Mouse (Mus musculus): ENCODE results near the gene Desi1. TPM values are rescaled to one million over a fixed set of nuclear protein-coding genes. Genes with fewer than 3 reads are reported as not detected.
A peak's percentile ranks its signal among the peaks of the same experiment; 100 is the strongest.

Desi1 gene
- polyA plus RNA-seq, 1 experiment from 2014 or later: 26.9 TPM

DNA sequence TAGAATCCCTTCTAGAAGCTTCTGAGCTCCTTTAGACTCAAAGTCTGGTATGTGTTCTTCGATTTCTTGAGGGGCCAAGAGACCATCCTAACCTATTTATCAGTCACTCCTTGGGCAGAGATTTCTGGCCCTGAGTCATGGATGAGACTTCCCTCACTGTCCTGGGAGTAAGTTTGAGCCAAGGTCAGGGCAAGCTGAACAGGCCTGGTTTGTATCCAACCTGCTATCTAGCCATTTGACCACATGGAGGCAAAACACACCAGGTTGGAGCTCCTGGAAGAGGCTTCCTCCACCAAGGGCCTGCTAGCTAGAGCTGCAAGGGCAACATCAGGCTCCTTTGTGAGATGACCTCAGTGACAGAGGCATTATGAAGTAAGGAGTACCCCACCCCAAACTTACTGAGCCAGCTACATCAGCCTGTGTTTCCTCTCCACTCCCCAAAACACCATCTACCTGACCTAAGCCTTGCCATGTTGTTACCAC, 25.1 kb upstream of the Desi1 start, which contains the start of gene 4930407I10Rik:
Gene 4930407I10Rik (plus strand): TSS at position 433 of the 483 bp plus-strand sequence.
- Histone ChIP-seq H3K9me3 (replicated peaks; ENCODE audit: control insufficient read depth, low read length) (no peaks in the 10 kb centered on the region), H3K27ac (replicated peaks; ENCODE audit: low read depth, low read length) (no peak within 1 kb of the TSS), H3K36me3 (replicated peaks; ENCODE audit: control insufficient read depth, insufficient read depth, low read depth, low read length) (no peaks in the 10 kb centered on the region), H3K4me1 (ENCODE audit: control insufficient read depth, insufficient read depth, low read length) (no peaks in the 10 kb centered on the region), H3K4me3 (ENCODE audit: low read depth, low read length) (no peak within 1 kb of the TSS), H3K9ac (replicated peaks; ENCODE audit: low read length) (no peak within 1 kb of the TSS), H3K4me2 (ENCODE audit: low read depth, low read length) (no peak within 1 kb of the TSS), H3K27me3 (ENCODE audit: control insufficient read depth, insufficient read depth, low read length) (no peaks in the 10 kb centered on the region)
- ATAC-seq (replicated peaks; ENCODE audit: insufficient number of reproducible peaks, low FRiP score, low TSS enrichment, low read depth): no peak
- WGBS: 77% methylated on average over 1 of the region's 1 CpGs
- no peak for DNase-seq (ENCODE audit: low spot score)

GRCm38 (mm10) chr15:82052544-82052943, 18.9 kb upstream of the Desi1 start:
- H3K4me1 ChIP-seq (ENCODE audit: control insufficient read depth, insufficient read depth, low read length): no peaks in the 10 kb centered on the region
- no peaks in the 10 kb centered on the region for H3K27me3 ChIP-seq (ENCODE audit: control insufficient read depth, insufficient read depth, low read length)
- H3K27ac ChIP-seq (replicated peaks; ENCODE audit: low read depth, low read length): no peak overlapping the region
- no peak overlapping the region for H3K4me3 ChIP-seq (ENCODE audit: low read depth, low read length)
- WGBS: 62% methylated on average over 5 of the region's 5 CpGs
- H3K36me3 ChIP-seq (replicated peaks; ENCODE audit: control insufficient read depth, insufficient read depth, low read depth, low read length): no peaks in the 10 kb centered on the region
- H3K4me2 ChIP-seq (ENCODE audit: low read depth, low read length): no peak overlapping the region
- ATAC-seq (replicated peaks; ENCODE audit: insufficient number of reproducible peaks, low FRiP score, low TSS enrichment, low read depth) (no peak), DNase-seq (ENCODE audit: low spot score) (no peak)
- H3K9ac ChIP-seq (replicated peaks; ENCODE audit: low read length): no peak overlapping the region
- H3K9me3 ChIP-seq (replicated peaks; ENCODE audit: control insufficient read depth, low read length): no peaks in the 10 kb centered on the region

DNA sequence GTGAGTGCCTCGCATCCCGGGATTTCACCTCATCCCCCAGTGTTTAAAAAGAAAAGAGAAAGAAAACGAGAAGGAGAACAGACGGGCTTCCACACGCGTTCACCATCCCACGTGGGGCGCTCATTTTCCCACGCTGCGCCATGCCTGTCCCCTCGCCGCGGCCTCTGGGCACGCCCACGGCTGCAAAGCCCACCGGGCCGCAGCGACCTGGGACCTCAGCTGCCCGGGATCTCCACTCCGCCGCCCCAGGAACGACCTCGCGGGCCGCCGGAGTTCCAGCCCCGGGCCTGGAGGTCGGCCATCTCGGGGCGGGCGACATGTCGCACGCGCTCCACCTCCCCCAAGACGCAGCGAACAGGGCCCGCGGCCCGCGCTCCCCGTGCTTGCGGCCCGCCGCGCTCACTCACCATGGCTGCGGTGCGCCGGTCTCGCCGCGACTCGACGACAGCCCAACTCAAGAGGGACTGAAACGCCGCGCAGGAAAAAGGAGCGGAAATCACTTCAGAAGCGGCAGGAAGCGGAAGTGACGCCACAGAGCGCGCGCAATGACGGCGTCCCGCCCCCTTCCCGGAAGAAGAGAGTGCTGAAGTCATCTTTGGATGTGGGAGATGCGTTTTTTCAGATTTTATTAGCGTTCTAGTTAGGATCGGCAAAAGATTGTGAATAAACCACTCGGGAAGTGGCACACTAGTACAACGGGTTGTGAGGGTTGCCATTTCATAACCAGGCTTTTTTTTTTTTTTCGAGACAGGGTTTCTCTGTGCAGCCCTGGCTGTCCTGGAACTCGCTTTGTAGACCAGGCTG, 13.6 kb upstream of the Desi1 start, which contains the start of gene Snu13:
Gene Snu13 (minus strand): TSS at position 519 of the 804 bp plus-strand sequence.
- peaks cover 3% of the 10 kb centered on the region; the same call in 1 of the 2 replicates for H3K36me3 ChIP-seq (replicated peaks; ENCODE audit: control insufficient read depth, insufficient read depth, low read depth, low read length)
- WGBS: under 1% methylated on average over 74 of the region's 74 CpGs
- peak within 1 kb of the TSS; percentile 97 for H3K9ac ChIP-seq (replicated peaks; ENCODE audit: low read length)
- peak; percentile 49 for ATAC-seq (replicated peaks; ENCODE audit: insufficient number of reproducible peaks, low FRiP score, low TSS enrichment, low read depth)
- no peaks in the 10 kb centered on the region for H3K27me3 ChIP-seq (ENCODE audit: control insufficient read depth, insufficient read depth, low read length)
- H3K4me3 ChIP-seq (ENCODE audit: low read depth, low read length): peak within 1 kb of the TSS; percentile 99
- peak within 1 kb of the TSS; percentile 94 for H3K4me2 ChIP-seq (ENCODE audit: low read depth, low read length)
- H3K27ac ChIP-seq (replicated peaks; ENCODE audit: low read depth, low read length): peak within 1 kb of the TSS; percentile 83
- DNase-seq (ENCODE audit: low spot score): peak; percentile 94
- peaks cover 3% of the 10 kb centered on the region for H3K4me1 ChIP-seq (ENCODE audit: control insufficient read depth, insufficient read depth, low read length)
- H3K9me3 ChIP-seq (replicated peaks; ENCODE audit: control insufficient read depth, low read length): no peaks in the 10 kb centered on the region

DNA sequence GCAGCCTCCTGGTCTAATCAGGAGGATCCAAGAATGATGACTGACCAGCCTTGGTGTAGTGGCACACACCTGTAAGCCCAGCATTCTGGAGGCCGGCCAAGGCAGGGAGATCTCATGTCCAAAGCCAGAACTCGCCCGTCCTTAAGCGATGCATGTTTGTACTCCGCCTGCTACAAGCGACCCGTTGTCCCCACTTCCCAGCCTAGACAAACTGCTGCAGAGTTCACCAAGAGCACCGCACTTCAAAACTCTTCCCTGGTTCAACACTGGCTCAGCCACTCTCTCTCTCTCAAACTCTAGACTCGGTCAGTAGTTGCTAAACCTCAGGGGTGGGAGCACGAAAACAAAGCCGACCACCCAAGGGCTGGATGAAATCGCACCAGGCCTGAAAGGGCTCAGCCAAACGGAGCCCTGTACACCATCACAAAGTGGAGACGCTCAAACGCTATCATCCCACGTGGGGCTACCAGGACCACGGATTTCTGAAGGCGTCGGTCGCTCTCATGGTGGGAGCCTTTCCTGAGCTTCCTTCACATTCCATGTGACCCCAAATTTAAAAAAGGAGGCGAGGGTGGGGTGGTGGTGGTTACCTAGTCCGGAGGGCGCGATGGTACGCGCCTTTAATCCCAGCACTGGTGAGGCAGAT, 12.7 kb upstream of the Desi1 start:
- Histone ChIP-seq H3K9me3 (replicated peaks; ENCODE audit: control insufficient read depth, low read length) (no peaks in the 10 kb centered on the region), H3K4me3 (ENCODE audit: low read depth, low read length) (peak overlapping the region; percentile 99), H3K36me3 (replicated peaks; ENCODE audit: control insufficient read depth, insufficient read depth, low read depth, low read length) (peaks cover 3% of the 10 kb centered on the region; the same call in 1 of the 2 replicates), H3K4me2 (ENCODE audit: low read depth, low read length) (peak overlapping the region; percentile 94), H3K27me3 (ENCODE audit: control insufficient read depth, insufficient read depth, low read length) (no peaks in the 10 kb centered on the region), H3K9ac (replicated peaks; ENCODE audit: low read length) (peak overlapping the region; percentile 97), H3K27ac (replicated peaks; ENCODE audit: low read depth, low read length) (no peak overlapping the region), H3K4me1 (ENCODE audit: control insufficient read depth, insufficient read depth, low read length) (peaks cover 3% of the 10 kb centered on the region)
- 4% methylated on average over 26 of the region's 26 CpGs for WGBS
- no peak for DNase-seq (ENCODE audit: low spot score)
- ATAC-seq (replicated peaks; ENCODE audit: insufficient number of reproducible peaks, low FRiP score, low TSS enrichment, low read depth): no peak

DNA sequence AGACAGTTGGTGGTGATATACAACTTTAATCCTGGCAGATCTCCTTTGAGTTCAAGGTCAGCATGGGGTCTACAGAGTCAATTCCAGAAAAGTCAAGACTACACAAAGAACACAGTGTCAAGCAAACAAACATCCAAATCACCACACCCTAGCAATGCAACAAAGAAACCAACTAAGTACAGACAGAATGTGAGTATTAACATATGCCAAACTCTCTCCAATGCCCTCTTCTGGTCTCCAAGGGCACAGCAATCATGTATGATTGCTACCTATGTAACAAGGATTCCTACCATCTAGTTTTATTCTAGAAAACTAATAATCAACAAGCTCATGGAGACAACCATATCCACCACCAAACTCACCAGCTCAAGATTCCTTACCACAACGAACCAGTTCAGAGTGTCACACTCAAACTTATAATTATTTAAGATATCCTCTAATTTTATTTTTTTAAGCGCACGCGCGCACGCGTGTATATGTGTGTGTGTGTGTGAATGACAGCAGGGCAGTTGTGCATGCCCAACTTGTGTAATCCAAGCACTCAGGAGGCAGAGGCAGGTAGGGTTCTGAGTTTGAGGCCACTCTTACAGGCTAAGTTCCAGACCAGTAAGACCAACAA, 10.6 kb upstream of the Desi1 start:
- Histone ChIP-seq H3K4me3 (ENCODE audit: low read depth, low read length) (no peak overlapping the region), H3K9me3 (replicated peaks; ENCODE audit: control insufficient read depth, low read length) (no peaks in the 10 kb centered on the region), H3K4me2 (ENCODE audit: low read depth, low read length) (no peak overlapping the region), H3K27ac (replicated peaks; ENCODE audit: low read depth, low read length) (no peak overlapping the region), H3K27me3 (ENCODE audit: control insufficient read depth, insufficient read depth, low read length) (no peaks in the 10 kb centered on the region), H3K9ac (replicated peaks; ENCODE audit: low read length) (no peak overlapping the region), H3K4me1 (ENCODE audit: control insufficient read depth, insufficient read depth, low read length) (peaks cover 3% of the 10 kb centered on the region), H3K36me3 (replicated peaks; ENCODE audit: control insufficient read depth, insufficient read depth, low read depth, low read length) (peaks cover 8% of the 10 kb centered on the region)
- DNase-seq (ENCODE audit: low spot score) (peak; percentile 25), ATAC-seq (replicated peaks; ENCODE audit: insufficient number of reproducible peaks, low FRiP score, low TSS enrichment, low read depth) (no peak)
- WGBS: 95% methylated on average over 7 of the region's 7 CpGs

- Histone ChIP-seq H3K4me1 (ENCODE audit: control insufficient read depth, insufficient read depth, low read length) (no peaks in the 10 kb centered on the region), H3K4me2 (ENCODE audit: low read depth, low read length) (no peak overlapping the region), H3K9me3 (replicated peaks; ENCODE audit: control insufficient read depth, low read length) (no peaks in the 10 kb centered on the region), H3K27ac (replicated peaks; ENCODE audit: low read depth, low read length) (no peak overlapping the region), H3K4me3 (ENCODE audit: low read depth, low read length) (no peak overlapping the region), H3K27me3 (ENCODE audit: control insufficient read depth, insufficient read depth, low read length) (no peaks in the 10 kb centered on the region), H3K36me3 (replicated peaks; ENCODE audit: control insufficient read depth, insufficient read depth, low read depth, low read length) (peaks cover 12% of the 10 kb centered on the region), H3K9ac (replicated peaks; ENCODE audit: low read length) (no peak overlapping the region)
- DNase-seq (ENCODE audit: low spot score): peak; percentile 71
- ATAC-seq (replicated peaks; ENCODE audit: insufficient number of reproducible peaks, low FRiP score, low TSS enrichment, low read depth): no peak
- 100% methylated on average over 1 of the region's 1 CpGs for WGBS
These were observed 7.0 kb upstream of the Desi1 start for GRCm38 (mm10) chr15:82040650-82041049.

DNA sequence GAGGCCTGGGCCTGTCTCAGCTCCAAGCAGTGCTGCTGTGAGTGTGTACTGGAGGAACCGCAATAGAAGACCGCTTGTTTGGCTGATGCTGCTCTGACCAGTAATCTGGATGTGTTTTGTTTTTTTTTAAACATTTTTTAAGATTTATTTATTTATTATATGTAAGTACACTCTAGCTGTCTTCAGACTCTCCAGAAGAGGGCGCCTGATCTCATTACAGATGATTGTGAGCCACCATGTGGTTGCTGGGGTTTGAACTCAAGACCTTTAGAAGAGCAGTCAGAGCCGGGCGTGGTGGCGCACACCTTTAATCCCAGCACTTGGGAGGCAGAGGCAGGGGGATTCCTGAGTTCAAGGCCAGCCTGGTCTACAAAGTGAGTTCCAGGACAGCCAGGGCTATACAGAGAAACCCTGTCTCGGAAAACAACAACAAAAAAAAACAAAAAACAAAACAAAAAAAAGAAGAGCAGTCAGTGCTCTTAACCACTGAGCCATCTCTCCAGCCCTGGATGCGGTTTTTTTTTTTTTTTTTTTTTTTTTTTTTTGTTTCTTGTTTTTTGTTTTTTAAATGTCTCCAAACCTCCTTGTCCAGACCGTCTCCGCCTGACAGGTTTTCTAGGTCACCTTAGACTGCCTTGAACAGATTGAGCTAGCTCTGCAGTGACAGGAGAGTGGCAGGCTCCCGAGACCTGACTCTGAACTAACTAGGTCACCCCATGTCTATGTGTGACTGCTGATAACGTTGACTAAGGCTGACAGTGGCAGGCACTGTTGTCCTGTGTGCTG, 2.4 kb upstream of the Desi1 start:
- no peak overlapping the region for H3K4me2 ChIP-seq (ENCODE audit: low read depth, low read length)
- 83% methylated on average over 12 of the region's 12 CpGs for WGBS
- DNase-seq (ENCODE audit: low spot score) (peak; percentile 57), ATAC-seq (replicated peaks; ENCODE audit: insufficient number of reproducible peaks, low FRiP score, low TSS enrichment, low read depth) (no peak)
- H3K27me3 ChIP-seq (ENCODE audit: control insufficient read depth, insufficient read depth, low read length): no peaks in the 10 kb centered on the region
- no peak overlapping the region for H3K9ac ChIP-seq (replicated peaks; ENCODE audit: low read length)
- no peaks in the 10 kb centered on the region for H3K9me3 ChIP-seq (replicated peaks; ENCODE audit: control insufficient read depth, low read length)
- H3K4me3 ChIP-seq (ENCODE audit: low read depth, low read length): no peak overlapping the region
- H3K27ac ChIP-seq (replicated peaks; ENCODE audit: low read depth, low read length): no peak overlapping the region
- no peaks in the 10 kb centered on the region for H3K4me1 ChIP-seq (ENCODE audit: control insufficient read depth, insufficient read depth, low read length)
- H3K36me3 ChIP-seq (replicated peaks; ENCODE audit: control insufficient read depth, insufficient read depth, low read depth, low read length): peaks cover 12% of the 10 kb centered on the region

Data from embryonic facial prominence, embryonic 11.5 days (tissue).